Mouse (Mus musculus) ES-Bruce4 (cell line): ENCODE measurements around the gene Gm30737. TPM values are rescaled to one million over a fixed set of nuclear protein-coding genes. Genes with fewer than 3 reads are reported as not detected.
"Not testable (repeated sequence)": the region's sequence is repeated elsewhere in the genome, so short reads cannot be mapped to it uniquely, and the experiment has no call there.

ENCODE experiments used
- H3K27ac ChIP-seq: 2 replicates; pipeline ENCODE4 v1.5.1; 2012; ENCODE audit warnings: low read length, inconsistent platforms; ENCODE audit not compliant: insufficient read depth
- H3K27me3 ChIP-seq: 2 replicates; pipeline ENCODE4 v1.6.1; 2012; ENCODE audit warnings: mild to moderate bottlenecking, low read length, inconsistent platforms; ENCODE audit not compliant: control insufficient read depth, poor library complexity, insufficient read depth, severe bottlenecking
- H3K36me3 ChIP-seq: 2 replicates; pipeline ENCODE4 v1.6.1; 2012; ENCODE audit warnings: inconsistent platforms, mild to moderate bottlenecking, low read length, moderate library complexity; ENCODE audit not compliant: control insufficient read depth, poor library complexity, insufficient read depth, severe bottlenecking
- H3K4me1 ChIP-seq: one replicate; pipeline ENCODE4 v1.8.1; 2011; ENCODE audit warnings: low read length; ENCODE audit not compliant: control insufficient read depth, insufficient read depth
- H3K4me3 ChIP-seq: 2 replicates; pipeline ENCODE4 v1.5.1; 2011; ENCODE audit warnings: low read depth, mild to moderate bottlenecking, low read length
- H3K9ac ChIP-seq: 2 replicates; pipeline ENCODE4 v1.6.1; 2012; ENCODE audit warnings: low read depth, mild to moderate bottlenecking, inconsistent platforms; ENCODE audit not compliant: poor library complexity, severe bottlenecking
- H3K9me3 ChIP-seq: replicated peaks from 2 replicates; pipeline ENCODE4 v1.6.1; 2012; ENCODE audit warnings: mild to moderate bottlenecking, low read length, inconsistent platforms; ENCODE audit not compliant: control insufficient read depth, poor library complexity, insufficient read depth, severe bottlenecking
- polyA plus RNA-seq: library from polyadenylated mRNA; stranded (reverse); fragments of >200 nt; gene quantifications from 2 replicates; pipeline ENCODE4 v1.2.4, GENCODE M21; 2011; ENCODE audit warnings: low read depth; ENCODE audit not compliant: missing spikeins, insufficient read depth, insufficient read length

Gm30737 gene
- polyA plus RNA-seq, result not detected in 2 replicates

DNA sequence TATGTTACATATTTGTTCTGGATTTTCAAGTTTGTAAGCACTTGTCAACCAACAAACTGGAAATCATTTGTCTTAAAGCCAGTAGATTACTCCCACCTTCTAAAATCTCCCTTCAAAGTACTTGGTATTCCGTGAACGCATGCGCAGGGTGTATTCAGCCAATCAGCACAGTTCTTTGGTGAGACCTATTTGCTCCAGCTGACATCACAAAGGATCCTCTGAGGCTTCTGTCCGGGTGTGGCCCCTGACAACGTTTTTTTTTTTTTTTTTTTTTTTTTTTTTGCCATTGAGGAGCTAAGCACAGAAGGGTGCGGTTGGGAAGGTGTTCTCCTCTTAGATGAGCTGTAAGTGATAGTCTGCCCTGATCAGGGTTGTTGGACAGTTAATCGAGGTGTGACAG, at the start of gene Gm30737:
Gene Gm30737 (plus strand): TSS at position 301 of the 400 bp plus-strand sequence.
- not testable (repeated sequence) for H3K36me3 ChIP-seq, H3K9ac ChIP-seq, H3K4me1 ChIP-seq, H3K9me3 ChIP-seq, H3K4me3 ChIP-seq, H3K27me3 ChIP-seq, H3K27ac ChIP-seq
